Mouse (Mus musculus): Measurements from ENCODE around the gene Gemin4. TPM values are rescaled to one million over a fixed set of nuclear protein-coding genes. Genes with fewer than 3 reads are reported as not detected.

Gene Gemin4
- 30.1 and 35.2 TPM in 2 replicates for polyA plus RNA-seq (2015; fragmentation: Nextera tagmentation; extraction: Ambion mirVana)

DNA sequence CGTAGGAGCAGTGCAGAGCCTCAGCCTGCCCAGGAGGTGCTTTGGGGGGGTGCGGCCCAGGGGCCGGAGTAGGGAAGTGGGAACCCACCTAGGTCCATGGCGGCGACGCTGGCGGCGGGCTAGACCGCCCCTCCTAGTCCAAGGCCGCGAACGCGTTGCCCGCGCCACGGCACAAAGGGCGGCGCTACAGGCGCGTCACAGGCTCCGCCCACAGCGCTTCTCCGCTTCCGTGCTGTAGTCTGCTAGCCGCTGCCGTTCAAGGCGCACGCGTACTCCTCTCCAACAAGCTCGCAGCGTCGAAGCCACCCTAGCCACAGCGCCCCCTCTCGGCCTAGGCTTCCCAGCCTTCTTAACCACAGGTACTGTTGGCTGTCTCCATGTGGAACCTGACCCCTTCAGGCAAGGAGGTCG is at the start of gene Gemin4, which contains the start of gene Dbil5:
Gene Gemin4 (minus strand): TSS at position 275 of the 411 bp plus-strand sequence.
Gene Dbil5 (plus strand): TSS at position 219 of the 411 bp plus-strand sequence.
- peak; percentile 97 for ATAC-seq (ENCODE audit: insufficient read depth, low FRiP score)
- no peaks in the 10 kb centered on the region for H3K27me3 ChIP-seq (ENCODE audit: control insufficient read depth, insufficient read depth, low read length)
- H3K9ac ChIP-seq (ENCODE audit: low read length), result peak within 1 kb of the TSS; percentile 97
- peak within 1 kb of the TSS; percentile 98 for H3K27ac ChIP-seq (ENCODE audit: low read length)
- H3K4me2 ChIP-seq (ENCODE audit: low read depth, low read length), result peak within 1 kb of the TSS; percentile 85
- no peaks in the 10 kb centered on the region for H3K9me3 ChIP-seq (replicated peaks; ENCODE audit: control insufficient read depth, low read length)
- H3K4me1 ChIP-seq (ENCODE audit: control insufficient read depth, insufficient read depth, low read length), result peaks cover 11% of the 10 kb centered on the region
- peaks cover 12% of the 10 kb centered on the region; the same call in 1 of the 2 replicates for H3K36me3 ChIP-seq (ENCODE audit: control insufficient read depth, insufficient read depth, low read length)
- peak within 1 kb of the TSS; percentile 92 for H3K4me3 ChIP-seq (replicated peaks; ENCODE audit: low read length)
- WGBS, result under 1% methylated on average over 35 of the region's 35 CpGs

DNA sequence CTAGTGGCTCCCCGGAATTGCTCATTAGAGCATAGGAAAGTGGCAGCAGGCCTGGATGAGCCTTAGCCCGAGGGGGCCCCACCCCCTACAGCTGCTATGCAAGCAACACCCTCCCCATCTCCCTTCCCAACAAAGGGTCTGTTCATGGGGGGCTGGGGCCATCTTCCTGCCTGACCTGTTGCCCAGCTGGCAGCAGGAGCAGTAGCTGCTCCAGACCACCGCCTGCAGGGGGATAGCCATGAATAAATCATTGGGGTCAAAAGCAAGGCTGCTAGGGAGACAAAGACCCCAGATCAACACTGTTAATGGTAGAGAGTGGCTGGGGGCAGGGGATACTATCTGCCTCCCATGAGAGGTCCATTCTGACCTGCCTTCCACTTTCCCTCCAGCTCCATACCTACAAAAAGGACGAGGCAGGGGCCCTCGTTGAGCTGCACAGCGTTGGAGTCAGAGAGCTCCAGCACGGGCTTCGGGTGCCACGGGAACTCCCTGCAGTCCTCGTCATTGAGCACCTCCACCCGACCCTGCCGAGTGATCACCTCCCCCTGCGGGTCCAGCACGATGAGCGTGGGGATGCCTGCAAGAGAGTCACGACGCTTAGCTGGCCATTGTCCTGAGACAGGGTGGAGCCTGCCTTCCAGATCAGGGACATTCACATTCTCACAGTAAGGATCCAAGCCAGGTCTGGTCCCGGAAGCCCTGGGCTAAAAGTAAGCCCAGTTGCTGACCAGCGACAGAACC is 45.3 kb upstream of the Gemin4 start:
- Histone ChIP-seq H3K9ac (ENCODE audit: low read length) (peak overlapping the region; percentile 50), H3K27ac (ENCODE audit: low read length) (no peak overlapping the region), H3K27me3 (ENCODE audit: control insufficient read depth, insufficient read depth, low read length) (no peaks in the 10 kb centered on the region), H3K4me1 (ENCODE audit: control insufficient read depth, insufficient read depth, low read length) (no peaks in the 10 kb centered on the region), H3K4me2 (ENCODE audit: low read depth, low read length) (no peak overlapping the region), H3K4me3 (replicated peaks; ENCODE audit: low read length) (no peak overlapping the region), H3K9me3 (replicated peaks; ENCODE audit: control insufficient read depth, low read length) (no peaks in the 10 kb centered on the region), H3K36me3 (ENCODE audit: control insufficient read depth, insufficient read depth, low read length) (no peaks in the 10 kb centered on the region)
- no peak for ATAC-seq (ENCODE audit: insufficient read depth, low FRiP score)
- 26% methylated on average over 19 of the region's 19 CpGs for WGBS

GRCm38 (mm10) chr11:76261224-76261623 is 43.8 kb upstream of the Gemin4 start:
- no peaks in the 10 kb centered on the region for H3K27me3 ChIP-seq (ENCODE audit: control insufficient read depth, insufficient read depth, low read length)
- no peak overlapping the region for H3K4me2 ChIP-seq (ENCODE audit: low read depth, low read length)
- no peaks in the 10 kb centered on the region for H3K36me3 ChIP-seq (ENCODE audit: control insufficient read depth, insufficient read depth, low read length)
- WGBS, result 67% methylated on average over 12 of the region's 12 CpGs
- no peak for ATAC-seq (ENCODE audit: insufficient read depth, low FRiP score)
- H3K4me1 ChIP-seq (ENCODE audit: control insufficient read depth, insufficient read depth, low read length), result no peaks in the 10 kb centered on the region
- H3K27ac ChIP-seq (ENCODE audit: low read length), result no peak overlapping the region
- H3K9ac ChIP-seq (ENCODE audit: low read length), result no peak overlapping the region
- no peak overlapping the region for H3K4me3 ChIP-seq (replicated peaks; ENCODE audit: low read length)
- no peaks in the 10 kb centered on the region for H3K9me3 ChIP-seq (replicated peaks; ENCODE audit: control insufficient read depth, low read length)

DNA sequence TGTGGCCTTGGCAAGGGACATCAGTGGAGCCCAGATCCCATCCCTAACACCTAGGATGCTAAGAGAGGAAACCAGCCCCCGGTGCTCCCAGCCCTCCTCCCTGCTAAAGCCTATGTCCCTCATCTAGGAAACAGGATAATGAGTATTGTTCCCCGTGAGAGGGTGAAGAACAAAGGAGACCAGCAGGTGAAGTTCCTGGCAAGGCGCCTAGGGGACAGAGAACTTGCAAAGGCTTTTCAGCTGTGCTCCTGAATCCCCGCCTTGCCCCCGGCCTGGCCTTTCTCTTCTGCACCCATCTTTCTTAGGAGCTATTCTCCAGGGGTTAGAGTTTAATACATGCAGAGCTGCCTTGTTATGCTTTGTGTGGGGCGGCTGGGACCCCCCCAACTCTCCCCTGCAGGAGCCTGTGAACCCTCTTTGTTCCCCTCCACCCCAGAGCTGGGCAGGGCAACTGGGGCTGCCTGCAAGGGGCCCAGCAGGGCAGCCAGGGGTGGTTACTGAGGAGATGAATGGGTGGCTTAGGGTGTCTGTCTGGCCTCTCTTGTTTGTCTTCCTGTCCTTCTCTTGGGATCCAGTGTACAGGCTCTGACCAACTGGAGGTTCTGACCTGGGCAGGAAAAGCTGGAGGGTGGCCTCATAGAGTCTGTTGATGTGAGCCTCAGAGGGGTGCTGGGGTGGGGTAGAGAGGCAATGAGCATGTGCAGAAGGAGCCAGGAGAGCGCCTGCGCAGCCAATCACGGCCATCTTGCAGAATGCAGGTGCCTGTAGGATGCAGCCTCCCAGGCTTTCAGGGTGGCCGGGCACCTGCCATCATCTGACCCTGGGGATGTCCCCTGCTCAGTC is 43.0 kb upstream of the Gemin4 start:
- ATAC-seq (ENCODE audit: insufficient read depth, low FRiP score), result no peak
- no peak overlapping the region for H3K9ac ChIP-seq (ENCODE audit: low read length)
- no peaks in the 10 kb centered on the region for H3K4me1 ChIP-seq (ENCODE audit: control insufficient read depth, insufficient read depth, low read length)
- H3K36me3 ChIP-seq (ENCODE audit: control insufficient read depth, insufficient read depth, low read length), result no peaks in the 10 kb centered on the region
- no peak overlapping the region for H3K27ac ChIP-seq (ENCODE audit: low read length)
- no peak overlapping the region for H3K4me3 ChIP-seq (replicated peaks; ENCODE audit: low read length)
- no peaks in the 10 kb centered on the region for H3K27me3 ChIP-seq (ENCODE audit: control insufficient read depth, insufficient read depth, low read length)
- no peaks in the 10 kb centered on the region for H3K9me3 ChIP-seq (replicated peaks; ENCODE audit: control insufficient read depth, low read length)
- 57% methylated on average over 10 of the region's 10 CpGs for WGBS
- H3K4me2 ChIP-seq (ENCODE audit: low read depth, low read length), result no peak overlapping the region

DNA sequence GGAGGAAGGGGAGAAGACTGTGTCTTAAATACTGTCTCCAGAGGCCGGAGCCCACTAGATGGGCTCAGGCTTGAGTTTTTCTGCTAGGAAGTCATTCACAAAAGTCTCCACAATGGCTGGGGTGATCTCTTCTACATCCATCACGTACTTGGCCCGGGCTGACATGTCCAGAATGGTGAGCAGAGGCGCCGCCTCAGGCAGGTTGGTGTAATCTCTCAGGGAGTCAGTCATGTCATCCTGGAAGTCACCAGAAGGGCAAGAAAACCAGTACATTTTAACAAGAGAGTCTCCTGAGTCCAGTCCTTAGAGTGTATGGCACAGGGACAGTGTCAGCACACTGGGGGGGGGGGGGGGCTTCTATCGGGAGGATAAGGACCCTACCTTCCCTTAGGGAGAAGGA is 41.0 kb upstream of the Gemin4 start:
- no peak overlapping the region for H3K9ac ChIP-seq (ENCODE audit: low read length)
- no peaks in the 10 kb centered on the region for H3K27me3 ChIP-seq (ENCODE audit: control insufficient read depth, insufficient read depth, low read length)
- no peak overlapping the region for H3K27ac ChIP-seq (ENCODE audit: low read length)
- no peaks in the 10 kb centered on the region for H3K36me3 ChIP-seq (ENCODE audit: control insufficient read depth, insufficient read depth, low read length)
- WGBS, result 68% methylated on average over 6 of the region's 6 CpGs
- H3K4me2 ChIP-seq (ENCODE audit: low read depth, low read length), result no peak overlapping the region
- ATAC-seq (ENCODE audit: insufficient read depth, low FRiP score), result no peak
- H3K9me3 ChIP-seq (replicated peaks; ENCODE audit: control insufficient read depth, low read length), result no peaks in the 10 kb centered on the region
- H3K4me3 ChIP-seq (replicated peaks; ENCODE audit: low read length), result no peak overlapping the region
- H3K4me1 ChIP-seq (ENCODE audit: control insufficient read depth, insufficient read depth, low read length), result peaks cover 6% of the 10 kb centered on the region

DNA sequence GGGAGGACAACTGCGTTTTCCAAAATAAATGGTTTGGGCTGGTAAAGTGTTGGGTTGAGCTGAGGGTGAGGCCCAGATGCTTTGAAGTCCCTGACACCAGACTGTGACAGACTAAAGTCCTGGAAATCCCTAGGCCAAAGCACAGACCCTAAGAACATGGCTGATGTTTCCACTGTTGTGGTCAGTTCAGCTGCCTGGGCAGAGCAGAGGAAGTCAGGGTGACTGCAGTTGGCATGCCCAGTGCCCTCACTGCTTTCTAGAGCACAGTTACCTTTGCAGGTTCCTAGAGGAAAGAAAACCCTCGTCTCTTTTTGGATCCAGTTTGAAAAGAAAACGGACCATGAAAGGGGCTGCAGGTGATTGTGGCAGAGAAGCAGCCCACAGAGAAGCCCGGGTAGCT is 39.9 kb upstream of the Gemin4 start:
- Histone ChIP-seq H3K27me3 (ENCODE audit: control insufficient read depth, insufficient read depth, low read length) (no peaks in the 10 kb centered on the region), H3K9ac (ENCODE audit: low read length) (no peak overlapping the region), H3K27ac (ENCODE audit: low read length) (no peak overlapping the region), H3K4me3 (replicated peaks; ENCODE audit: low read length) (no peak overlapping the region), H3K36me3 (ENCODE audit: control insufficient read depth, insufficient read depth, low read length) (no peaks in the 10 kb centered on the region), H3K4me1 (ENCODE audit: control insufficient read depth, insufficient read depth, low read length) (peaks cover 9% of the 10 kb centered on the region), H3K4me2 (ENCODE audit: low read depth, low read length) (no peak overlapping the region), H3K9me3 (replicated peaks; ENCODE audit: control insufficient read depth, low read length) (no peaks in the 10 kb centered on the region)
- ATAC-seq (ENCODE audit: insufficient read depth, low FRiP score), result no peak
- 78% methylated on average over 4 of the region's 4 CpGs for WGBS

- Histone ChIP-seq H3K4me3 (replicated peaks; ENCODE audit: low read length) (no peak overlapping the region), H3K27ac (ENCODE audit: low read length) (no peak overlapping the region), H3K9ac (ENCODE audit: low read length) (no peak overlapping the region), H3K27me3 (ENCODE audit: control insufficient read depth, insufficient read depth, low read length) (no peaks in the 10 kb centered on the region), H3K4me1 (ENCODE audit: control insufficient read depth, insufficient read depth, low read length) (peaks cover 9% of the 10 kb centered on the region), H3K36me3 (ENCODE audit: control insufficient read depth, insufficient read depth, low read length) (no peaks in the 10 kb centered on the region), H3K4me2 (ENCODE audit: low read depth, low read length) (no peak overlapping the region), H3K9me3 (replicated peaks; ENCODE audit: control insufficient read depth, low read length) (no peaks in the 10 kb centered on the region)
- no peak for ATAC-seq (ENCODE audit: insufficient read depth, low FRiP score)
- 44% methylated on average over 5 of the region's 5 CpGs for WGBS
Measured at GRCm38 (mm10) chr11:76256129-76256528, 38.7 kb upstream of the Gemin4 start.

DNA sequence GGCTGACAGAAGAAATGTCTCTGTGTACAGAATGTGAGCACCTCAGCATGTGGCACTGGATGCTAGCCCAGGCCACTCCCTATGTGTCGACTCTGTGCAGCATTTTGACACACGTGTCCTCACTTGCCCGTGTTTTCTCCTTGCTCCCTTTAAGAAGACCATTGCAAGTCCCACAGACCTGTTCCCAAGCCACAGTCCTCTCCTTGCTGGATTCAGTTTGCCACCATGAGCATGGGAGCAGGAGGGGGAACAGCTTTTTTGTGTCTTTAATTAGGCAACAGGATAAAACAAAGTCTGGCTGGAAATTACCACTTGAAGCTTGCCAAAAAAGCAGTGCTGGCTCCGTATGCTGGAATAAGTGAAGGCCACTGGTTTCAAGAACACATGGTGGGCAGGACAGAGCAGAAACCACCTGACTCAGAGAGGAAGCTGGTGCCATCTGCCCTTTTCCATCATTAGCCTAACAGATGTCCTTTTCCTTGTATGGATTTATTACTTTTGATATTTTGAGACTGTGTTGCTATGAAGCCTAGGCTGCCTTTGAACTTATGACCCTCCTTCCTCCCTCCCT is 38.1 kb upstream of the Gemin4 start:
- no peak overlapping the region for H3K4me3 ChIP-seq (replicated peaks; ENCODE audit: low read length)
- no peak overlapping the region for H3K9ac ChIP-seq (ENCODE audit: low read length)
- H3K27ac ChIP-seq (ENCODE audit: low read length), result peak overlapping the region; percentile 9; the same call in 1 of the 2 replicates
- H3K4me2 ChIP-seq (ENCODE audit: low read depth, low read length), result no peak overlapping the region
- ATAC-seq (ENCODE audit: insufficient read depth, low FRiP score), result no peak
- 70% methylated on average over 4 of the region's 4 CpGs for WGBS
- peaks cover 9% of the 10 kb centered on the region for H3K4me1 ChIP-seq (ENCODE audit: control insufficient read depth, insufficient read depth, low read length)
- H3K9me3 ChIP-seq (replicated peaks; ENCODE audit: control insufficient read depth, low read length), result no peaks in the 10 kb centered on the region
- H3K36me3 ChIP-seq (ENCODE audit: control insufficient read depth, insufficient read depth, low read length), result no peaks in the 10 kb centered on the region
- no peaks in the 10 kb centered on the region for H3K27me3 ChIP-seq (ENCODE audit: control insufficient read depth, insufficient read depth, low read length)

- Histone ChIP-seq H3K4me3 (replicated peaks; ENCODE audit: low read length) (no peak overlapping the region), H3K27ac (ENCODE audit: low read length) (peak overlapping the region; percentile 46), H3K9me3 (replicated peaks; ENCODE audit: control insufficient read depth, low read length) (no peaks in the 10 kb centered on the region), H3K9ac (ENCODE audit: low read length) (peak overlapping the region; percentile 38; the same call in 1 of the 2 replicates), H3K4me2 (ENCODE audit: low read depth, low read length) (no peak overlapping the region), H3K27me3 (ENCODE audit: control insufficient read depth, insufficient read depth, low read length) (no peaks in the 10 kb centered on the region), H3K36me3 (ENCODE audit: control insufficient read depth, insufficient read depth, low read length) (no peaks in the 10 kb centered on the region), H3K4me1 (ENCODE audit: control insufficient read depth, insufficient read depth, low read length) (peaks cover 9% of the 10 kb centered on the region)
- 77% methylated on average over 4 of the region's 4 CpGs for WGBS
- 0 out of 2 replicates have a peak, but pooled peaks have one; percentile 15 for ATAC-seq (ENCODE audit: insufficient read depth, low FRiP score)
Measured at GRCm38 (mm10) chr11:76253918-76254264, 36.4 kb upstream of the Gemin4 start.
